Mouse (Mus musculus) splenic B cell, adult 2 months (primary cell): ENCODE data around the gene Mnat1.

Source experiments
- DNase-seq: peaks from one replicate; pipeline ENCODE4 v3.0.0-alpha.2; 2011; ENCODE audit warnings: low read depth, low spot score
- H3K27me3 ChIP-seq: 2 replicates; pipeline ENCODE4 v1.6.1; 2012; ENCODE audit warnings: mild to moderate bottlenecking, low read length, moderate library complexity, mixed read lengths; ENCODE audit not compliant: control insufficient read depth, poor library complexity, insufficient read depth, severe bottlenecking
- H3K36me3 ChIP-seq: 2 replicates; pipeline ENCODE4 v1.6.1; 2012; ENCODE audit warnings: mild to moderate bottlenecking, low read length, moderate library complexity, mixed read lengths; ENCODE audit not compliant: control insufficient read depth, poor library complexity, insufficient read depth, severe bottlenecking

Mnat1 gene

DNA sequence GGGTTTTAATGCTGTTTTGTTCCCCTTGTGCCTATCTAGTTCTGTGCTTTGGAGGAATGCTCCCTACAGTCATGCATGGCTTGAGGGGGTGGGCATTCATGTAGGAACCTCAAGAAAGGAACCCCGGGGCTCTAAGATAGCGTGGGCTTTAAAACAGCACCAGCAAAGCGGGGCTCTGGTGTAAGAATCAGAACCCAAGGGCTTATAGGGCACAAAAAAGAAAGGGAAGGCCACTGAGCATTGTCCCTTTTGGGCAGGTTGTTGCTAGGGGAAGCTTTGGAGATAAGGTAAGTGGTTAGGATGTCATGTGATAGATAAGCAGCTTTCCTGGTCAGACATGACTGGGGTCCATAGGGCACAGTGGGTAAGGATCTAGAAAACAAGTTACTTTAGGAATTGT is 165.1 kb downstream of the Mnat1 start:
- no peaks in the 10 kb centered on the region for H3K27me3 ChIP-seq
- DNase-seq = no peak
- no peaks in the 10 kb centered on the region; the same call in none of the 2 replicates for H3K36me3 ChIP-seq

- H3K36me3 ChIP-seq = no peaks in the 10 kb centered on the region; the same call in none of the 2 replicates
Observed at GRCm38 (mm10) chr12:73294884-73295283, 171.4 kb downstream of the Mnat1 start.

DNA sequence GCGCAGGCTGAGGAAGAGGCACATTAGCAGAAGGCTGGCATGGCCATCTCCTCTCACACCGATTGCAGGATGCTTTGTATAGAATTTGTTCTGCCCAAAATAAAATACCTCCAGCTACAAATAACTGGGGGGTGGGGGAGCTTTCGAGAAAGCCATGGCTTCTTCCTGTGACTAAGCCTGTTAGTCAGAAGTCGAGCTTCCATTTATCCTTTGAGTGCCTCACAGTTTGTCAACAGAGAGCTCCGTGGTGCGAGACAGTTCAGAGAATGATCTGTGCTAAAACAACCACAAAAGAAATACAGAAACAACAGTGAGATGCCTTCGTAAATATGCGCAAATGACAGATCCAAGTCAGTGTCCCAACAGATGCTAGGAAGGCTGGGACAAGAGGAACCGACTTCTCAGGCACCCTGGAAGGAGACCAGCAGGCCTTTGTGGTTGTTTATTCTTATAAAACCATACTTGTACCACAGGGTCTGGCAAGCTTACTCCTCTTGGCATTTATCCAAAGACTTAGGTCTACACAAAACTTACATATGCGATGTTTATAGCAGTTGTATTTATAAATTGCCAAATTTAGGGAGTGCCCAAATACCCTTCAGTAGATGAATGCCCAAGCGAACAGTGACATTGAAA is 172.1 kb downstream of the Mnat1 start:
- Histone ChIP-seq H3K27me3 (no peaks in the 10 kb centered on the region), H3K36me3 (no peaks in the 10 kb centered on the region; the same call in none of the 2 replicates)
- no peak for DNase-seq

More at GRCm38 (mm10) chr12:73294884-73295283, 171.4 kb downstream of the Mnat1 start:
- no peaks in the 10 kb centered on the region for H3K27me3 ChIP-seq
- DNase-seq = no peak

DNA sequence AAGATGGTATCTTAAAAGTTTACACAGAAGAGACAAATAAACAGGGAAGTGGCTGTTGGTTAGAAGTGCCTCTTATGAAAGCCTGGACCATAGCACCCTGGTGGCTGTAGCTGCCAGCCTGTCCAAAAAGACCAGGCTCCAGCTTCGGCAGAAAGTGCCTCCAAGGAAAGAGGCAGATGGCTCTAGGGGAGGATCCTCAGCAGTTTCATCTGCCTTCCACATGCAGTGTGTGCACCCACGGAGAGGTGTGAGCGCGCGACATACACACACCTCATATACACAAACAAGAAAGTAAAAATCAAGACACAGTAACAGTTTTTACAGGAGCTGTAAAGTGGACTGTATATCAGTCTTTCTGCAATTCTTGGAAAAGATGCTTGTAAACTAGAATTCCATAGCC is 175.1 kb downstream of the Mnat1 start:
- no peak for DNase-seq
- H3K36me3 ChIP-seq = peaks cover 1% of the 10 kb centered on the region; the same call in 1 of the 2 replicates
- H3K27me3 ChIP-seq = no peaks in the 10 kb centered on the region

- no peaks in the 10 kb centered on the region for H3K27me3 ChIP-seq
- DNase-seq = no peak
Observed at GRCm38 (mm10) chr12:73300531-73300930, 177.0 kb downstream of the Mnat1 start.

GRCm38 (mm10) chr12:73304636-73305035 is 181.1 kb downstream of the Mnat1 start:
- no peak for DNase-seq
- Histone ChIP-seq H3K36me3 (0 out of 2 replicates have a peak, but pooled peaks cover 1% of the 10 kb centered on the region), H3K27me3 (no peaks in the 10 kb centered on the region)

More at GRCm38 (mm10) chr12:73300531-73300930, 177.0 kb downstream of the Mnat1 start:
- 0 out of 2 replicates have a peak, but pooled peaks cover 1% of the 10 kb centered on the region for H3K36me3 ChIP-seq

DNA sequence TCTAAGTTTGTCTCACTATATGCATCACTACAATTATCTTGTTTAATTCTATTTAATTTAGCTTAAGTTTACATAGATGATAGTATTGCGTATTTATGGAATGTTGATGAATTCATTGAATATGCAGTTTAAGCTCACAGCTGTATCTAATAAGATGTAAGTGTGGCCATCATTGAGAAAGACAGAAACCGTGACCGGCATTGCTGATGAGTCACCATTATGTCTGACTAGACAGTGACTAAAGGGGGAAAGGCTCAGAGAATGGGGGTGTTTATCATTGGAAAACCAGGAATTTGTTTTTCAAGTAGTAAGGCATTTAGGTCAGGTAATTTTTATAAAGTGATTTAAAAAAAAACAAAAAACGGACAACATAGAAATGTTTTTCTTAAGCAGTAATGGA is 184.2 kb downstream of the Mnat1 start:
- no peaks in the 10 kb centered on the region for H3K27me3 ChIP-seq
- H3K36me3 ChIP-seq = no peaks in the 10 kb centered on the region
- no peak for DNase-seq

GRCm38 (mm10) chr12:73308711-73309110 is 185.2 kb downstream of the Mnat1 start:
- no peak for DNase-seq

GRCm38 (mm10) chr12:73317706-73318686 is 194.5 kb downstream of the Mnat1 start:
- Histone ChIP-seq H3K36me3 (no peaks in the 10 kb centered on the region), H3K27me3 (no peaks in the 10 kb centered on the region)
- no peak for DNase-seq

More at GRCm38 (mm10) chr12:73308711-73309110, 185.2 kb downstream of the Mnat1 start:
- H3K27me3 ChIP-seq = no peaks in the 10 kb centered on the region
- H3K36me3 ChIP-seq = no peaks in the 10 kb centered on the region
